Mouse (Mus musculus): ENCODE results near the gene Sox6.

Gene Sox6

GRCm38 (mm10) chr7:115830366-115830765 lies 208.2 kb downstream of the Sox6 start:
- no peak for DNase-seq (ENCODE audit: low spot score in 2 of 2)

- no peak for DNase-seq (ENCODE audit: low spot score in 2 of 2)
Measured at GRCm38 (mm10) chr7:115829756-115830155, 208.8 kb downstream of the Sox6 start.

GRCm38 (mm10) chr7:115829260-115829659 lies 209.3 kb downstream of the Sox6 start:
- DNase-seq (ENCODE audit: low spot score in 2 of 2) = no peak

GRCm38 (mm10) chr7:115825295-115825694 lies 213.3 kb downstream of the Sox6 start:
- no peak for DNase-seq (ENCODE audit: low spot score in 2 of 2)

- no peak for DNase-seq (ENCODE audit: low spot score in 2 of 2)
Measured at GRCm38 (mm10) chr7:115824621-115825256, 213.9 kb downstream of the Sox6 start.

- DNase-seq (ENCODE audit: low spot score in 2 of 2) = no peak
Measured at GRCm38 (mm10) chr7:115819136-115819535, 219.5 kb downstream of the Sox6 start.

- no peak for DNase-seq (ENCODE audit: low spot score in 2 of 2)
Measured at GRCm38 (mm10) chr7:115803256-115803655, 235.3 kb downstream of the Sox6 start.

- no peak for DNase-seq (ENCODE audit: low spot score in 2 of 2)
Measured at GRCm38 (mm10) chr7:115794139-115794858, 244.3 kb downstream of the Sox6 start.

GRCm38 (mm10) chr7:115792841-115793240 lies 245.8 kb downstream of the Sox6 start:
- DNase-seq (ENCODE audit: low spot score in 2 of 2) = no peak

GRCm38 (mm10) chr7:115789116-115789823 lies 249.3 kb downstream of the Sox6 start:
- no peak for DNase-seq (ENCODE audit: low spot score in 2 of 2)

GRCm38 (mm10) chr7:115783982-115784917 lies 254.3 kb downstream of the Sox6 start:
- no peak for DNase-seq (ENCODE audit: low spot score in 2 of 2)

GRCm38 (mm10) chr7:115780148-115780547 lies 258.4 kb downstream of the Sox6 start:
- no peak for DNase-seq (ENCODE audit: low spot score in 2 of 2)

GRCm38 (mm10) chr7:115779544-115779943 lies 259.1 kb downstream of the Sox6 start:
- DNase-seq (ENCODE audit: low spot score in 2 of 2) = no peak

- no peak for DNase-seq (ENCODE audit: low spot score in 2 of 2)
Measured at GRCm38 (mm10) chr7:115776736-115777135, 261.9 kb downstream of the Sox6 start.

GRCm38 (mm10) chr7:115776324-115776723 lies 262.3 kb downstream of the Sox6 start:
- no peak for DNase-seq (ENCODE audit: low spot score in 2 of 2)

GRCm38 (mm10) chr7:115766316-115766715 lies 272.3 kb downstream of the Sox6 start:
- DNase-seq (ENCODE audit: low spot score in 2 of 2) = no peak

- DNase-seq (ENCODE audit: low spot score in 2 of 2) = no peak
Measured at GRCm38 (mm10) chr7:115763851-115764250, 274.7 kb downstream of the Sox6 start.

GRCm38 (mm10) chr7:115758172-115758571 lies 280.4 kb downstream of the Sox6 start:
- DNase-seq (ENCODE audit: low spot score in 2 of 2) = no peak

- DNase-seq (ENCODE audit: low spot score in 2 of 2) = no peak
Measured at GRCm38 (mm10) chr7:115755272-115755671, 283.3 kb downstream of the Sox6 start.

- no peak for DNase-seq (ENCODE audit: low spot score in 2 of 2)
Measured at GRCm38 (mm10) chr7:115754216-115754615, 284.4 kb downstream of the Sox6 start.

GRCm38 (mm10) chr7:115752121-115752634 lies 286.4 kb downstream of the Sox6 start:
- DNase-seq (ENCODE audit: low spot score in 2 of 2) = no peak

All from urinary bladder, postnatal 4 days (tissue).